9 mouse cellular contexts compared by ENCODE assay signal in the genomic region with DNA sequence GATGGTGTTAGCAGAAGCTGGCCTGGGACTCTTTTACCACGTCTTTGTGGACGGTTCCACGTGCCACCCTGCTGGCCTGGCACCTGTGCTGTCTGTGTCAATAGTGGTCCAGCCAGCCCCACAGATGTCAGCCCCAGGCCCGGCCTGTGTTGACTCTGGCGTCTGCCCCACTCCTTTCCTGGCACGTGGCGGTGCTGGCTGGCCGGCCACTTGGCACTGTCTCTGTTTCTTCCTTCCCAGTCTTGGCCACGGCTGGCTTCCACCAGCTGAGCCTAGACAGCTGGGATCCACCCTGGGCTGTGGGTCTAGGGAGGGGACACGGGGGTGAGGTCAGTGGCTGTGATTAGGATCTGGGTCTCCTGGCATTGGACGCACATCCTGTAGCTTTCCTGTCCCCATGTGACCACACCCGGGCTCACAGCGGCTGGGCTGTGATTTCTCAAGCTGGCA. TPM values are rescaled to one million over a fixed set of nuclear protein-coding genes. Genes with fewer than 3 reads are reported as not detected.
DNase-seq lines count a peak whose midpoint lies in the region; ATAC-seq lines count a peak whose summit lies in the region.
"Had no signal": no experiment of that assay in that cellular context is flagged by ENCODE, and none has a peak within 500 bp of the region (broad histone marks: within the 10 kb centered on the region; RNA-seq: fewer than 3 reads in every experiment).

No protein-coding gene starts in this region.

- H3K9me3 ChIP-seq in hindbrain, embryonic 12.5 days (replicated peaks): no peaks in the 10 kb centered on the region
- no peaks in the 10 kb centered on the region for H3K9me3 ChIP-seq in midbrain, embryonic 14.5 days (ENCODE audit: control insufficient read depth, low read length)

- H3K4me2 ChIP-seq in hindbrain, embryonic 12.5 days (replicated peaks): no peak overlapping the region
- no peak overlapping the region for H3K4me2 ChIP-seq in midbrain, embryonic 14.5 days (ENCODE audit: low read length)

- H3K27me3 ChIP-seq in hindbrain, embryonic 12.5 days: peaks cover 4% of the 10 kb centered on the region; the same call in 1 of the 2 replicates
- H3K27me3 ChIP-seq in midbrain, embryonic 14.5 days (ENCODE audit: control insufficient read depth, insufficient read depth, low read length): no peaks in the 10 kb centered on the region

- no peak overlapping the region; the same call in 1 of the 2 replicates for H3K27ac ChIP-seq in hindbrain, embryonic 12.5 days
- H3K27ac ChIP-seq in midbrain, embryonic 14.5 days (replicated peaks; ENCODE audit: low read depth, low read length): peak overlapping the region; percentile 26; the same call in 1 of the 2 replicates

- no peak overlapping the region for H3K4me3 ChIP-seq in hindbrain, embryonic 12.5 days
- no peak overlapping the region for H3K4me3 ChIP-seq in midbrain, embryonic 14.5 days (replicated peaks; ENCODE audit: low read depth, low read length)

- ATAC-seq in hindbrain, embryonic 12.5 days (ENCODE audit: low FRiP score): no peak
- no peak for ATAC-seq in midbrain, embryonic 14.5 days (ENCODE audit: low FRiP score, low TSS enrichment)
- ATAC-seq in megakaryocyte progenitor cell, adult 5-6 weeks (replicated peaks; ENCODE audit: poor library complexity): no peak

- H3K36me3 ChIP-seq in hindbrain, embryonic 12.5 days: peaks cover 43% of the 10 kb centered on the region
- H3K36me3 ChIP-seq in midbrain, embryonic 14.5 days (ENCODE audit: control insufficient read depth, insufficient read depth, low read length): peaks cover 34% of the 10 kb centered on the region

- DNase-seq in 3T3-L1 (ENCODE audit: low read depth, low spot score): peak; percentile 47
- peak; percentile 89 for DNase-seq in adrenal gland, adult 2 months
- peak; percentile 61 to 70 for DNase-seq in frontal cortex, postnatal 36 days (ENCODE audit: low spot score in 2 of 2)
- peak; percentile 76 to 94 for DNase-seq in left cerebral cortex, postnatal 10 days (ENCODE audit: extremely low spot score in 1 of 2, low spot score in 2 of 2)
- DNase-seq in midbrain, embryonic 14.5 days: peak; percentile 57
- peak; percentile 75 to 78 for DNase-seq in urinary bladder, postnatal 4 days (ENCODE audit: low spot score in 2 of 2)

- 0 out of 2 replicates have a peak overlapping the region, but pooled peaks have one; percentile 24 for H3K9ac ChIP-seq in hindbrain, embryonic 12.5 days
- H3K9ac ChIP-seq in midbrain, embryonic 14.5 days (replicated peaks; ENCODE audit: low read length): no peak overlapping the region; the same call in 1 of the 2 replicates

- H3K4me1 ChIP-seq in hindbrain, embryonic 12.5 days: peaks cover 67% of the 10 kb centered on the region
- peaks cover 10% of the 10 kb centered on the region for H3K4me1 ChIP-seq in midbrain, embryonic 14.5 days (ENCODE audit: control insufficient read depth, insufficient read depth, low read length)

- 51% methylated on average over 13 of the region's 13 CpGs for whole genome bisulfite sequencing in hindbrain, embryonic 12.5 days
- WGBS in midbrain, embryonic 14.5 days: 57% methylated on average over 13 of the region's 13 CpGs

- intact Hi-C loops in left cerebral cortex, postnatal 10 days (cut with DNase I): loop anchor here (2.0 kb wide), 1 partner anchor 17 kb away; no protein-coding TSS in a partner anchor

RNA-seq across cellular contexts. Expression of a gene that starts 7.5 kb away (rescaled TPM):
- 1 to 10 TPM; 4.6 to 6.5 TPM for total RNA-seq in adrenal gland, adult 2 months (2021)
- 5.9 and 9.1 TPM in 2 replicates for polyA plus RNA-seq in adrenal gland, adult 2 months (2012; rRNA removed)
- 4.7 and 5.3 TPM in 2 replicates for polyA plus RNA-seq in hindbrain, embryonic 12.5 days (2016; fragmentation: Nextera tagmentation; extraction: Ambion mirVana)
- total RNA-seq in left cerebral cortex, postnatal 10 days (2021): 1 to 10 TPM; 6.0 to 7.1 TPM
- polyA plus RNA-seq in midbrain, embryonic 14.5 days (2014; fragmentation: Nextera tagmentation; extraction: Ambion mirVana): 2.4 and 4.0 TPM in 2 replicates
- 19.9 and 21.6 TPM in 2 replicates for total RNA-seq in megakaryocyte progenitor cell, adult 5-6 weeks (2015)
- 31.0 and 32.2 TPM in 2 replicates for total RNA-seq in megakaryocyte progenitor cell, adult 5-6 weeks (2017)

RNA-seq across cellular contexts. Expression of a gene that starts 13.3 kb away (rescaled TPM):
- total RNA-seq in adrenal gland, adult 2 months (2021): 10 to 100 TPM; 87.8 to 93.5 TPM
- polyA plus RNA-seq in adrenal gland, adult 2 months (2012; rRNA removed): 197 and 231 TPM in 2 replicates
- polyA plus RNA-seq in hindbrain, embryonic 12.5 days (2016; fragmentation: Nextera tagmentation; extraction: Ambion mirVana): 173 and 184 TPM in 2 replicates
- total RNA-seq in left cerebral cortex, postnatal 10 days (2021): 100 to 1,000 TPM; 389 to 406 TPM
- 220 and 229 TPM in 2 replicates for polyA plus RNA-seq in midbrain, embryonic 14.5 days (2014; fragmentation: Nextera tagmentation; extraction: Ambion mirVana)
- 72.3 and 78.7 TPM in 2 replicates for total RNA-seq in megakaryocyte progenitor cell, adult 5-6 weeks (2015)
- total RNA-seq in megakaryocyte progenitor cell, adult 5-6 weeks (2017): 35.1 and 50.7 TPM in 2 replicates

RNA-seq across cellular contexts. Expression of a gene that starts 17.5 kb away (rescaled TPM):
- 1 to 10 TPM; 1.4 TPM for total RNA-seq in adrenal gland, adult 2 months (2021)
- polyA plus RNA-seq in adrenal gland, adult 2 months (2012; rRNA removed): 11.8 and 15.1 TPM in 2 replicates
- polyA plus RNA-seq in hindbrain, embryonic 12.5 days (2016; fragmentation: Nextera tagmentation; extraction: Ambion mirVana): 1.2 and 1.6 TPM in 2 replicates
- 1 to 10 TPM; 6.8 to 8.4 TPM for total RNA-seq in left cerebral cortex, postnatal 10 days (2021)
- 2.4 and 2.9 TPM in 2 replicates for polyA plus RNA-seq in midbrain, embryonic 14.5 days (2014; fragmentation: Nextera tagmentation; extraction: Ambion mirVana)
- 0.15 TPM in 2 replicates for total RNA-seq in megakaryocyte progenitor cell, adult 5-6 weeks (2015)
- 0.25 and 1.3 TPM in 2 replicates for total RNA-seq in megakaryocyte progenitor cell, adult 5-6 weeks (2017)

RNA-seq across cellular contexts. Expression of a gene that starts 23.6 kb away (rescaled TPM):
- not detected for total RNA-seq in adrenal gland, adult 2 months (2021)
- polyA plus RNA-seq in adrenal gland, adult 2 months (2012; rRNA removed): not detected in 2 replicates
- polyA plus RNA-seq in hindbrain, embryonic 12.5 days (2016; fragmentation: Nextera tagmentation; extraction: Ambion mirVana): 25.5 and 54.9 TPM in 2 replicates
- not detected for total RNA-seq in left cerebral cortex, postnatal 10 days (2021)
- 3.5 and 8.6 TPM in 2 replicates for polyA plus RNA-seq in midbrain, embryonic 14.5 days (2014; fragmentation: Nextera tagmentation; extraction: Ambion mirVana)
- not detected in 2 replicates for total RNA-seq in megakaryocyte progenitor cell, adult 5-6 weeks (2015)
- not detected in 2 replicates for total RNA-seq in megakaryocyte progenitor cell, adult 5-6 weeks (2017)
- polyA plus RNA-seq: liver, embryonic 16.5 days had no signal

RNA-seq across cellular contexts. Expression of a gene that starts 25.6 kb away (rescaled TPM):
- 10 to 100 TPM; 38.4 to 43.0 TPM for total RNA-seq in adrenal gland, adult 2 months (2021)
- polyA plus RNA-seq in adrenal gland, adult 2 months (2012; rRNA removed): 126 and 132 TPM in 2 replicates
- 63.3 and 70.0 TPM in 2 replicates for polyA plus RNA-seq in hindbrain, embryonic 12.5 days (2016; fragmentation: Nextera tagmentation; extraction: Ambion mirVana)
- total RNA-seq in left cerebral cortex, postnatal 10 days (2021): 10 to 100 TPM; 55.4 to 61.9 TPM
- polyA plus RNA-seq in midbrain, embryonic 14.5 days (2014; fragmentation: Nextera tagmentation; extraction: Ambion mirVana): 57.2 and 58.8 TPM in 2 replicates
- total RNA-seq in megakaryocyte progenitor cell, adult 5-6 weeks (2015): 13.9 and 14.4 TPM in 2 replicates
- 22.1 and 24.8 TPM in 2 replicates for total RNA-seq in megakaryocyte progenitor cell, adult 5-6 weeks (2017)

Comparison
In these comparisons a context has a peak if more than half of its experiments do, and no peak if none do; other contexts are left out.
1. RNA of a gene that starts 13.3 kb away (total RNA-seq): 389 to 406 TPM in left cerebral cortex, postnatal 10 days; 87.8 to 93.5 TPM in adrenal gland, adult 2 months and 35.1 to 78.7 TPM in megakaryocyte progenitor cell, adult 5-6 weeks; every median in the first group is over 4 times any median in the second.
2. Peak in every context shown above with its lines, with median percentiles within 50 percentile points of each other: DNase-seq.